Mouse (Mus musculus): Measurements from ENCODE around the gene Slc35b1.

The Slc35b1 gene

DNA sequence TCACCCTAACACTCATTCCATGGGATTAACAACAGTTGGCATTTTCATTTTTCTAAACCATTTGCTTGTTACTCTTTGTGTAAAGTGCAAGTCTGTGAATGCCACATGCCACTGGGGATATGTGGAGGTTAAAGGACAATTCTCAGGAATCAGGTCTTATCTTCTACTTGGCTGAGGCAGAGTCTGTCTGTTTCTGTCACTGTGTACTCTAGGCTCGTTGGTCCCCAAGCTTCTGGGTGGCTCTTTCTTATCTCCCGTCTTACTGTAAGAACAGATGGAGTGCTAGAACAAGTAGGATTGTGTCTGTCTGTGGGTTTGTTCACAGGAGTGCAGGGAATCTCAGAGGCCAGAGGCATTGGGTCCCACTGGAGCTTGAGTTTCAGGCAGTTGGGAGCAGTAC, 46.9 kb downstream of the Slc35b1 start:
- no peak for DNase-seq (ENCODE audit: low spot score)

- peak; percentile 56 for DNase-seq (ENCODE audit: low spot score)
These were observed 47.7 kb downstream of the Slc35b1 start for GRCm38 (mm10) chr11:95432194-95432593.
